Mouse (Mus musculus) fat pad, adult 2 months (tissue): ENCODE measurements around the gene Olfr1269.

Experiments
- DNase-seq: peaks from one replicate; pipeline ENCODE4 v3.0.0-alpha.2; 2011; ENCODE audit warnings: low read depth, low spot score; ENCODE audit errors: extremely low read depth

Gene Olfr1269

GRCm38 (mm10) chr2:90121312-90121711 is at the start of gene Olfr1269:
TSS of gene Olfr1269 (minus strand) at chr2:90121412.
- no peak for DNase-seq

- no peak for DNase-seq
These were observed 32.7 kb upstream of the Olfr1269 start for GRCm38 (mm10) chr2:90153916-90154315.

- no peak for DNase-seq
These were observed 31.8 kb upstream of the Olfr1269 start, which contains the start of gene Olfr1270 for GRCm38 (mm10) chr2:90152991-90153390. TSS of gene Olfr1270 (minus strand) at chr2:90153091.

- DNase-seq: no peak
These were observed 21.0 kb upstream of the Olfr1269 start, which contains the start of gene Olfr32 for GRCm38 (mm10) chr2:90142196-90142595. TSS of gene Olfr32 (minus strand) at chr2:90142296.

GRCm38 (mm10) chr2:90070065-90070464 is 51.1 kb downstream of the Olfr1269 start:
- no peak for DNase-seq
